Mouse (Mus musculus) 416B (cell line): ENCODE data around the gene Rps16.

ENCODE experiments used
- DNase-seq: peaks from one replicate; pipeline ENCODE4 v3.0.0; 2011; ENCODE audit warnings: low read depth

Rps16 gene

GRCm38 (mm10) chr7:28350155-28350883 is at the start of gene Rps16:
TSS of gene Rps16 (plus strand) at chr7:28350652.
- peak; percentile 98 for DNase-seq

- peak; percentile 69 for DNase-seq
Observed at GRCm38 (mm10) chr7:28301616-28302433, 48.6 kb upstream of the Rps16 start, which contains the start of gene Dll3. TSS of gene Dll3 (minus strand) at chr7:28302238.

- DNase-seq: no peak
Observed at GRCm38 (mm10) chr7:28305641-28306040, 44.8 kb upstream of the Rps16 start.

- DNase-seq: no peak
Observed at GRCm38 (mm10) chr7:28306216-28306615, 44.2 kb upstream of the Rps16 start.

- DNase-seq: no peak
Observed at GRCm38 (mm10) chr7:28309737-28310136, 40.7 kb upstream of the Rps16 start.

- DNase-seq: peak; percentile 36
Observed at GRCm38 (mm10) chr7:28311151-28311925, 39.1 kb upstream of the Rps16 start.

GRCm38 (mm10) chr7:28311926-28312543 is 38.4 kb upstream of the Rps16 start, which contains the start of gene Timm50:
TSS of gene Timm50 (minus strand) at chr7:28312072.
- DNase-seq: peak; percentile 96

GRCm38 (mm10) chr7:28318036-28318435 is 32.4 kb upstream of the Rps16 start:
- no peak for DNase-seq

GRCm38 (mm10) chr7:28318714-28319113 is 31.7 kb upstream of the Rps16 start:
- DNase-seq: no peak

GRCm38 (mm10) chr7:28321974-28322720 is 28.3 kb upstream of the Rps16 start:
- DNase-seq: peak; percentile 54

GRCm38 (mm10) chr7:28325293-28325692 is 25.2 kb upstream of the Rps16 start:
- no peak for DNase-seq

- peak; percentile 35 for DNase-seq
Observed at GRCm38 (mm10) chr7:28326457-28326856, 24.0 kb upstream of the Rps16 start.

GRCm38 (mm10) chr7:28328260-28328659 is 22.2 kb upstream of the Rps16 start:
- no peak for DNase-seq

GRCm38 (mm10) chr7:28334534-28334933 is 15.9 kb upstream of the Rps16 start:
- DNase-seq: no peak

- peak; percentile 34 for DNase-seq
Observed at GRCm38 (mm10) chr7:28335471-28335870, 15.0 kb upstream of the Rps16 start.

GRCm38 (mm10) chr7:28338108-28338998 is 12.1 kb upstream of the Rps16 start, which contains the start of gene Supt5:
TSS of gene Supt5 (minus strand) at chr7:28338746.
- DNase-seq: peak; percentile 99

GRCm38 (mm10) chr7:28339213-28339917 is 11.1 kb upstream of the Rps16 start:
- peak; percentile 94 for DNase-seq

- DNase-seq: no peak
Observed at GRCm38 (mm10) chr7:28341381-28341780, 9.1 kb upstream of the Rps16 start.

- DNase-seq: peak; percentile 83
Observed at GRCm38 (mm10) chr7:28344637-28345036, 5.8 kb upstream of the Rps16 start.
